Mouse (Mus musculus) hindbrain, embryonic 16.5 days (tissue): ENCODE results near the gene Ephx4. TPM values are rescaled to one million over a fixed set of nuclear protein-coding genes. Genes with fewer than 3 reads are reported as not detected.

Source experiments
- ATAC-seq: fragments of 200-750 bp; cut with Nextera tagmentation; 2 replicates; pipeline ENCODE4 v1.8.0; 2017; ENCODE audit warnings: moderate TSS enrichment, moderate library complexity
- H3K27ac ChIP-seq: fragments of 300-500 bp; sonication (generic); 2 replicates; pipeline ENCODE4 v1.5.1; 2014; ENCODE audit warnings: low read depth, mild to moderate bottlenecking, control low read depth, low read length, moderate library complexity
- H3K27me3 ChIP-seq: fragments of 300-500 bp; sonication (generic); replicated peaks from 2 replicates; pipeline ENCODE4 v1.6.1; 2014; ENCODE audit warnings: low read length; ENCODE audit not compliant: control insufficient read depth, insufficient read depth
- H3K36me3 ChIP-seq: fragments of 300-500 bp; sonication (generic); 2 replicates; pipeline ENCODE4 v1.6.1; 2014; ENCODE audit warnings: mild to moderate bottlenecking, low read length, moderate library complexity, mixed read lengths; ENCODE audit not compliant: control insufficient read depth, insufficient read depth
- H3K4me1 ChIP-seq: fragments of 300-500 bp; sonication (generic); 2 replicates; pipeline ENCODE4 v1.6.1; 2014; ENCODE audit warnings: low read depth, low read length; ENCODE audit not compliant: control insufficient read depth, insufficient read depth
- H3K4me2 ChIP-seq: fragments of 300-500 bp; sonication (generic); 2 replicates; pipeline ENCODE4 v1.6.1; 2014; ENCODE audit warnings: mild to moderate bottlenecking, low read length, control low read depth, moderate library complexity
- H3K4me3 ChIP-seq: fragments of 300-500 bp; sonication (generic); 2 replicates; pipeline ENCODE4 v1.5.1; 2014; ENCODE audit warnings: mild to moderate bottlenecking, low read length, control low read depth, moderate library complexity
- H3K9ac ChIP-seq: fragments of 300-500 bp; sonication (generic); 2 replicates; pipeline ENCODE4 v1.6.1; 2014; ENCODE audit warnings: low read depth, mild to moderate bottlenecking, control low read depth, low read length, moderate library complexity
- H3K9me3 ChIP-seq: fragments of 300-500 bp; sonication (generic); 2 replicates; pipeline ENCODE4 v1.6.1; 2014; ENCODE audit warnings: mild to moderate bottlenecking, low read length, moderate library complexity; ENCODE audit not compliant: control insufficient read depth
- WGBS: fragments of 180-500 bp; shearing (Covaris S2); extraction: QIAGEN DNeasy Blood & Tissue Kit; methylation state at CpG from one replicate; pipeline ENCODE4 v1.1.7; 2014; 5-methylcytosine and 5-hydroxymethylcytosine counted together
- polyA plus RNA-seq: library from polyadenylated mRNA; unstranded; fragments of >200 nt; fragmentation: Nextera tagmentation; extraction: Ambion mirVana; gene quantifications from 2 replicates; pipeline ENCODE4 v1.2.1, GENCODE M21; 2015

The Ephx4 gene
- polyA plus RNA-seq, 1 experiment from 2014 or later, result 3.1 TPM

- H3K27ac ChIP-seq, result no peak overlapping the region
- no peak overlapping the region for H3K4me3 ChIP-seq
- H3K27me3 ChIP-seq, result no peaks in the 10 kb centered on the region
- H3K4me2 ChIP-seq, result no peak overlapping the region
- no peak for ATAC-seq
- no peaks in the 10 kb centered on the region for H3K9me3 ChIP-seq
- WGBS, result 85% methylated on average over 5 of the region's 5 CpGs
- H3K36me3 ChIP-seq, result no peaks in the 10 kb centered on the region
- no peak overlapping the region for H3K9ac ChIP-seq
- H3K4me1 ChIP-seq, result peaks cover 5% of the 10 kb centered on the region
Measured at GRCm38 (mm10) chr5:107441881-107442280, 39.3 kb downstream of the Ephx4 start.

GRCm38 (mm10) chr5:107444251-107444650 is 41.7 kb downstream of the Ephx4 start:
- no peak overlapping the region for H3K9ac ChIP-seq
- no peaks in the 10 kb centered on the region for H3K9me3 ChIP-seq
- H3K4me3 ChIP-seq, result no peak overlapping the region
- H3K27ac ChIP-seq, result no peak overlapping the region
- no peak for ATAC-seq
- H3K36me3 ChIP-seq, result no peaks in the 10 kb centered on the region
- H3K27me3 ChIP-seq, result no peaks in the 10 kb centered on the region
- no peak overlapping the region for H3K4me2 ChIP-seq
- H3K4me1 ChIP-seq, result no peaks in the 10 kb centered on the region
- 66% methylated on average over 4 of the region's 4 CpGs for WGBS

- Histone ChIP-seq H3K4me2 (no peak overlapping the region), H3K4me3 (no peak overlapping the region), H3K36me3 (no peaks in the 10 kb centered on the region), H3K27me3 (no peaks in the 10 kb centered on the region), H3K9me3 (no peaks in the 10 kb centered on the region), H3K4me1 (no peaks in the 10 kb centered on the region), H3K9ac (no peak overlapping the region), H3K27ac (no peak overlapping the region)
- WGBS, result 90% methylated on average over 4 of the region's 4 CpGs
- no peak for ATAC-seq
Measured at GRCm38 (mm10) chr5:107447977-107448376, 45.4 kb downstream of the Ephx4 start.

GRCm38 (mm10) chr5:107448784-107449183 is 46.2 kb downstream of the Ephx4 start:
- Histone ChIP-seq H3K27ac (no peak overlapping the region), H3K4me2 (no peak overlapping the region), H3K9ac (no peak overlapping the region), H3K27me3 (no peaks in the 10 kb centered on the region), H3K9me3 (no peaks in the 10 kb centered on the region), H3K4me1 (no peaks in the 10 kb centered on the region), H3K4me3 (no peak overlapping the region), H3K36me3 (no peaks in the 10 kb centered on the region)
- no peak for ATAC-seq
- 87% methylated on average over 4 of the region's 4 CpGs for WGBS

- Histone ChIP-seq H3K4me3 (no peak overlapping the region), H3K9me3 (no peaks in the 10 kb centered on the region), H3K27me3 (no peaks in the 10 kb centered on the region), H3K9ac (no peak overlapping the region), H3K4me1 (no peaks in the 10 kb centered on the region), H3K4me2 (no peak overlapping the region), H3K36me3 (no peaks in the 10 kb centered on the region), H3K27ac (no peak overlapping the region)
- no peak for ATAC-seq
- WGBS, result 95% methylated on average over 5 of the region's 5 CpGs
Measured at GRCm38 (mm10) chr5:107449620-107450019, 47.1 kb downstream of the Ephx4 start.

GRCm38 (mm10) chr5:107450299-107450698 is 47.8 kb downstream of the Ephx4 start:
- no peaks in the 10 kb centered on the region for H3K27me3 ChIP-seq
- H3K4me3 ChIP-seq, result no peak overlapping the region
- no peak overlapping the region for H3K4me2 ChIP-seq
- no peaks in the 10 kb centered on the region for H3K9me3 ChIP-seq
- H3K4me1 ChIP-seq, result no peaks in the 10 kb centered on the region
- H3K27ac ChIP-seq, result no peak overlapping the region
- ATAC-seq, result no peak
- WGBS, result 95% methylated on average over 5 of the region's 5 CpGs
- H3K9ac ChIP-seq, result no peak overlapping the region
- H3K36me3 ChIP-seq, result 0 out of 2 replicates have a peak, but pooled peaks cover 2% of the 10 kb centered on the region

- Histone ChIP-seq H3K4me1 (no peaks in the 10 kb centered on the region), H3K9me3 (no peaks in the 10 kb centered on the region), H3K27ac (no peak overlapping the region), H3K27me3 (no peaks in the 10 kb centered on the region), H3K4me2 (no peak overlapping the region), H3K36me3 (no peaks in the 10 kb centered on the region), H3K9ac (no peak overlapping the region), H3K4me3 (no peak overlapping the region)
- ATAC-seq, result no peak
- WGBS, result 94% methylated on average over 4 of the region's 4 CpGs
Measured at GRCm38 (mm10) chr5:107462147-107463076, 59.9 kb downstream of the Ephx4 start.

- H3K36me3 ChIP-seq, result 0 out of 2 replicates have a peak, but pooled peaks cover 2% of the 10 kb centered on the region
- WGBS, result 35% methylated on average over 5 of the region's 5 CpGs
- no peaks in the 10 kb centered on the region for H3K4me1 ChIP-seq
- no peak for ATAC-seq
- no peak overlapping the region for H3K4me3 ChIP-seq
- H3K27ac ChIP-seq, result no peak overlapping the region
- H3K9ac ChIP-seq, result no peak overlapping the region
- no peaks in the 10 kb centered on the region for H3K27me3 ChIP-seq
- no peak overlapping the region for H3K4me2 ChIP-seq
- H3K9me3 ChIP-seq, result no peaks in the 10 kb centered on the region
Measured at GRCm38 (mm10) chr5:107466501-107466900, 64.0 kb downstream of the Ephx4 start.

- Histone ChIP-seq H3K4me3 (no peak overlapping the region), H3K4me1 (no peaks in the 10 kb centered on the region), H3K27me3 (no peaks in the 10 kb centered on the region), H3K4me2 (no peak overlapping the region), H3K27ac (no peak overlapping the region), H3K9me3 (no peaks in the 10 kb centered on the region), H3K36me3 (0 out of 2 replicates have a peak, but pooled peaks cover 2% of the 10 kb centered on the region), H3K9ac (no peak overlapping the region)
- WGBS, result 80% methylated on average over 4 of the region's 4 CpGs
- no peak for ATAC-seq
Measured at GRCm38 (mm10) chr5:107467098-107467497, 64.6 kb downstream of the Ephx4 start.
